Mouse (Mus musculus) adrenal gland, postnatal 14 days (tissue): Measurements from ENCODE around the gene Ryr1. TPM values are rescaled to one million over a fixed set of nuclear protein-coding genes. Genes with fewer than 3 reads are reported as not detected.
"Not testable (repeated sequence)": the region's sequence is repeated elsewhere in the genome, so short reads cannot be mapped to it uniquely, and the experiment has no call there.

Experiments
- DNase-seq: peaks from one replicate; pipeline ENCODE4 v3.0.0; 2021; ENCODE audit warnings: mixed read lengths
- total RNA-seq: library from RNA; stranded (reverse); gene quantifications from 2 replicates; pipeline ENCODE4 v1.2.3, GENCODE M21; 2021

Ryr1 gene
- total RNA-seq, 1 experiment from 2014 or later: 0.11 TPM

DNA sequence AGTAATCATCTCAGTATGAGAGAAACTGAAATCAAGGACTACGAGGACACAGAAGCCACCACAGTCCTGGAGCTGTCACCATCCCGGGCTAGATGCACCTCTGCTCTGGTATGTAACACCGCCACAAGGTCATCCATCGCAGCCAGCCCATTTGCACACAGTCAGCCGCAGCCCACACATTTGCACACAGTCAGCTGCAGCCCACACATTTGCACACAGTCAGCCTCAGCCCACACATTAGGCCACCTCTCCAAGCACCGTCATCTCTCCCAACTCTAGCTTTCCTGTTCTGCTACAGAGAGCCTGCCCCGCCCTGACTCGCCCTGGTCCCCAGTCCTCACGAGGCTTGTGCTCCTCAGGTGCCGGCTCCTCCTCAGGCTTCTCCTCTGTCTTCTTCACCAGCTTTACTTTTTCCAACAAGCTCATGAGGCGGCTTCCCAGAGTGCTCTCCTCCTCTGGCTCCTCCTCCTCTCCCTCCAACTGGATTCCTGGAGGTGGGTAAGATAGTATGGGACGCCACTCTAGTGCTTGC is 45.5 kb downstream of the Ryr1 start:
- no peak for DNase-seq

DNA sequence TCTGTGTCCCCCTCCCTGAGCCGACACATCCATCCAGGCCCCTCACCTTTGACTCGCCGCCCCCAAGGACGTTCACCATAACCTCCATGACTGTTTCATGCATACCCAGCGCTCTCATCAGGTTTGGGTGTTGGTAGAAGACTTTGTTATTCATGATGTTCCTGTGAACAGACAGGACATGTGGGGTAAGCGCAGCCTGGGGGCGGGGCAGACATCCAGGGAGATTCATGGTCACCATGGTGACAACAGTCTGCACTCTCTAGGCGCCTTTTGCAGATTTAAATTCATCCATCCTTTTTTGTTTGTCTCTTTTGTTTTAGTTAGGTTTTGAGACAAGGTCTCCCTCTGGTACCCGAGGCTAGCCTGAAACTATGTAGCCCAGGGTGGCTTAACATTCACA is 48.0 kb downstream of the Ryr1 start:
- DNase-seq: no peak

DNA sequence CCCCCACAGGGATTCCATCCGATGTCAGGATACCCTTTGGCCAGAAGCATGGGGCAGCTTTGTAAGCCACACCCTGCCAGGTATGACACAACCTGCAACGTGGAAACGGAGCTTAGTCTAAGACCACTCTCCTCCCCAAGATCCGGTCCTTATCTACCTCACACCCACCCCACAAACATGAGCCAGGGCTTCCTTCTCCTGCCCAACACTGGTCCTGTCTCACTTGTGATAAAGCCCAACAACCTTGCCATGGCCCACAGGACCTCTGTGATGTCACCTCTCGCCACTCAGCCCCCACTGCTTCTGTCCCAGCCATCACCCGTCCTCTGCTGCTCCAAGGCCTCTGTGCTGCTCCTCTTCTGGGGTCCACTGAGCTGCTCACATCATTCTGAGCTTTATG is 49.8 kb downstream of the Ryr1 start:
- no peak for DNase-seq

DNA sequence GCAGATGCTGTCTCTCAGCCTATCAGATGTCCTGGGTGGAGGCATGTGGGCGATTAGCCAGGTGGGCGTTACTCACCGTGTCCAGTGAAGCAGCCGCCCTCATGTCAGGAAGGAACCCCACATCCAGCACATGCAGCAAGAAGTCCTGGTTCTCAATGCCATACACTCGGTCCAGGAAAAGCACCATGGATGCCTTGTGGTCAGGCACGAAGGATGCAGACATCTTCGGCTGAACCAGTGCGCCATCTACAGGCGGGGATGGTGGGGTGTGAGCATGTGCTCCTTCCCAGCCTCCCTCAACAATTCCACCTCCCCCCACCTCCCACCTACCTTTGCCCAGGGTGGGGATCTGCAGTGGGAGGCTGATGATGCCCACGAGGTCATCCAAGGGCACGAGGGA is 52.3 kb downstream of the Ryr1 start:
- DNase-seq: peak; percentile 58

DNA sequence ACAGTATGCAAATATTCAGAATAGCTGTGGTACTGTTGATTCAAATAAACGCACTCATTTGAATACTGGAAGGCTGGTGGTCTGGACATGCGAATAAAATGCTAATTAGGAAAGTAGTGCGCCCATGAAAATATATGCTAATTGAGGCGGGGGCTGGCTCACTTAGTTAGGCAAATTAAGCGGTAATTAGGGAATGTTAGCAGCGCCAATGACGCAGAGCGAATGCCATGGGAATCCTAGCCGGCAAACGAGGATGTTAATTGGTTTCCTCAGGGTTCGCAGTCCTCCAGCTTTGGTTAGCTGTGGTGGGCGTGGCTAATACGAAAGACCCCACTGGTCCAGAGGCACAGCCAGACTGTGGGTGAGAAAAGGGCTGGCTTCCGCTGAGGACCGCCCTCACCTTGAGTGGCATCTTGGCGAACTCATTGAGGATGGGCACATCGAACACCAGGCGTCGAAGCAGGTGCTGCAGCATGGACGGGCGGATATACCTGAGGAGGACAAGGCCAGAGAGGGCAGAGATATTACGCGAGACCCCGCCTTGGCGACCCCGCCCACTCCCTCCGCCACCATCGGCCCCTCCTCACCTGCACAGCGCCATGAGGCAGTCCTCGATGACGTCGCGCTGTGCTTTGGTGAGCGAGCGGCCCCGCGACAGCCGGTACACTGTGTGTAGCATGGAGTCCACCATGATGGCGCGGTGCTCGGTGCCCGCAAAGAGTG is 53.6 kb downstream of the Ryr1 start:
- DNase-seq: no peak

DNA sequence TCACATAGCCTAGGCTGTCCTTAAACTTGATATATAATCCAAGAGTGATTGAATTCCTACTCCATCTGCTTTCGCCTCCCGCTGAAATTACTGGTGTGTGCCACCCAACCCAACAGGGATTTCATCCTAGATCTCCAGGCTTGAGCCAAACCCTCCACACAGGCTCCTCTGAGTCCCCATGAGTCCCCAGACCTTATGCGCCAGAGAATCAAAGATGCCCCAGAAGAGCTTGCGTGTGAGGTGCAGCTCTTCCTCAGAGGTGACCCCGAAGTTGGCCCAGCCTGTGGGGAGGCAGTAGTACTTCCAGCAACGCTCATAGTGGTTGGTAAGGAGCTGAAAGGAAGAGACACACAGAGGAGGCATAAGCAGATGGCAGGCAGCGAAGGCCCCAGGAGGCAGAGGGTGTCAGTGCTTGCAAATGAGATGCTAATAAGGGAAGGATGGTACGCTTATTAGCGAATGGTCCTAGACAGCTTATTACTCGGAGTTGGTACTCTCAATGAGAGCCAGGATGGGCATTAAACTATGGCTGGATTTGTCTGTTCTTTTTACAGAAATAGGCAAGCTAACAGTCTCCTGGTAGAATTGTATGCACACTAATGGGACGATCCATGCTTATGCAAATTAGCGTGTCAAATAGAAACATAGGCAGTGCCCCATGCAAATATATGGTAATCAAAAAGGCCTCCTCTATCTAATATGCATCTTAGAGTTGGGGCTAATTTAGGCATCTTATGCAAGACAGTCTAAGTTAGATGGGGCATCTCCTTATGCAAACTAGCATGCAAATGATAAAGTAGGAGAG is 54.4 kb downstream of the Ryr1 start:
- no peak for DNase-seq

DNA sequence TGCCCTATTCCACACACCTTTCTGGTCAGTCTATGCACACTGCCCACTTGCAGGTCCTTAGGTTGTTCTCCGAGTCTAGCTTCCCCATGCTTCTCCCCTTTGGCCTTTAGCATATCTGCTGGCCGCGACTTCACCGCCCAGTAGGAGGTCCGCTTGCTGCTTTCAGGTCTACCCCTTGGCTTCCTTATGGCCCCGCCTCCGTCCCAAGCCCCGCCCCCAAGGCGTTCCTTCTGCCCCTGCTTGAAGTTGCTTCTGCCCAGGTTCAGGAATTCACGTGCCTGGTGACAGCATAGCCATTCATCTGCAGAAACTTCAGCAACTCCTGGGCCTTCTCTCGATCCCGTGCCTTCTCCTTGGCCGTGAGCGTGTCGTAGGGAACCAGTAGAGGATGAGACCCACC is 57.2 kb downstream of the Ryr1 start:
- DNase-seq: peak; percentile 39

DNA sequence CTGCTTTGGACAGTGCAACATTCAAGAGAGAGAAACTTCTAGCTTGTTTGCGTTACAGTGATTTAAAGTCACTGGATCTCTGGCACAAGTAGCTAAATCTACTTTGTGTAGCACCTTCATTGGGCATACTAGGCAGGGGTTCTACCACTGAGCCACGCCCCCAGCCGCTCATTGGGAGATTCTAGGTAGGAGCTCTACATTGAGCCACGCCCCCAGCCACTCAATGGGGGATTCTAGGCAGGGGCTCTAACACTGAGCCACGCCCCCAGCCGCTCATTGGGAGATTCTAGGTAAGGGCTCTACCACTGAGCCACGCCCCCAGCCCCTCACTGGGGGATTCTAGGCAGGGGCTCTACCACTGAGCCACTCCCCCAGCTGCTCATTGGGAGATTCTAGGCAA is 61.5 kb downstream of the Ryr1 start:
- not testable (repeated sequence) for DNase-seq

DNA sequence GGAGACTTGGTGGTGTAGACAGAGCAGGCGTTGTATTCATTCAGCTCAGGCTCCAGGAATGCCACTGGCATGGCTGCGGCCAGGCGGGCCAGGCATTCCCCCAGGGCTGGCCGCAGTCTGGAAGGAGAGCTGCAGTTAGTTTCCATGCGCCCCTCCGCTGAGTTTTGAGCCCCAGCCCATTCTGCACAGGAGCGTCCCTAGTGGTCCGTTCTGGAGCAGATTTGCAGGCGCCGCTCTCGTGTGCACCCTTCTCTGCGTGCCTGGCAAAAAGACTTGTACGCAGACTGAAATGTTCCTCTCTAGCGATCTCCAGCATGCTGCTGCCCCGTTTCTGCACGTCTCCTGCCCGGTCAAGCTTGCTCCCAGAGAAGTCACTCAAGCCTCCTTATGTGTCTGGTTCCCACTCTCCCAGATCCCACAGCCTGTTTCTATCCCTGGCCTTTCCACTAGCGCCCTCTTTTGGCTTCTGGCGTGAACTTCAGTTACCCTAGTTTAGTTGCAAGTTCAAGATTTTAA is 63.4 kb downstream of the Ryr1 start:
- DNase-seq: peak; percentile 38

DNA sequence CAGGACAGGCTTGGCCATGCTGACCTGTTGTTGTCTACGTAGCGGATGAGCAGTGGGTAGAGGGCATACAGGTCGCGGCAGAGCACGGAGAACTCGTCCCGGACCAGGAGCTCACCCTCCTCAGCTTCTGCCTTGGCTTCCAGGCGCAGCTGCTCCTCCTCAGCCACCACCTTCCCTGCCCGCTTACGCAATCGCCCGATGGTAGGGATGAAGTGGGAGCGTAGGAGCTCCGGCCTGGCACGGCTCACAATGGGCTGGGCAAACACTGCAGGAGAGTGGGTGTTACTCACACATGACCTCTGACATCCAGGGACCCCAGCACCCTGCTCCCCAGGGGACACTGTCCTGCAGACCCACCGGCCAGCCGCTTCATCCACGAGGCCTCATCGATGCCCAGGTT is 65.5 kb downstream of the Ryr1 start:
- DNase-seq: no peak

DNA sequence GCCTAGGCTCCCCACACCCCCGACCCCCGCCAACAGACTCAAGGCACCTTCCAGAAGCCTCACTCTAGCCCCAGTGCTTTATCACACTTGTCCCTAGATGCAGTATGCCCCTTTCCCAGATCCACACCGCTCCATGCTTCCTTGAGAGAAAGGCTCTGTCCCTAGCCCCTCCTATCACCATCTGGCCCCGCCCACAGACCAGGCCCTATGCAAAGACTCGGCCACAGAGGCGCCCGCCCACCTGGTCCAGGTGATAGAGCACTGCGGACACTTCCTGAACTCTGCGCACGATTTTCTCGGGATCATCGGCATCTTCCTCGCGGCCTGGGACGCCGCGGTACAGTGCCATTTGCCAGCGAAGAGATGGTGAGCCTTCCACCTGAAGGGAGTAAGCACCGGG is 72.2 kb downstream of the Ryr1 start:
- DNase-seq: no peak

DNA sequence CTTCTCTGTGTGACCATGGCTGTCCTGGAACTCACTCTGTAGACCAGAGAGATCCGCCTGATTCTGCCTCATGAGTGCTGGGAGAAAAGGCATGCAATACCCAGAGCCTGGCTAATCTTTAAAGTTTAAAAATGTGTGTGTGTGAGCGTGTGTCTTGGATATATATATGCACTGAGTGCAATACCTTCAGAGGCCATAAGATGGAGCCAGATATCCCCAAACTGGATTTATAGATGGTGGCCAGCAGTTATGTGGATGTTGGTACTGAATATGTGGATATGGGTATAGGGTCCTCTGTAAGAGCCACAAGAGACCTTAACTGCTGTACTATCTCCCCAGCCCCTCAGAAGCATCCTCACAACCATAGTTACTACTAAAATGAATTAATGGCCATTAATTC is 74.2 kb downstream of the Ryr1 start:
- peak; percentile 31 for DNase-seq

DNA sequence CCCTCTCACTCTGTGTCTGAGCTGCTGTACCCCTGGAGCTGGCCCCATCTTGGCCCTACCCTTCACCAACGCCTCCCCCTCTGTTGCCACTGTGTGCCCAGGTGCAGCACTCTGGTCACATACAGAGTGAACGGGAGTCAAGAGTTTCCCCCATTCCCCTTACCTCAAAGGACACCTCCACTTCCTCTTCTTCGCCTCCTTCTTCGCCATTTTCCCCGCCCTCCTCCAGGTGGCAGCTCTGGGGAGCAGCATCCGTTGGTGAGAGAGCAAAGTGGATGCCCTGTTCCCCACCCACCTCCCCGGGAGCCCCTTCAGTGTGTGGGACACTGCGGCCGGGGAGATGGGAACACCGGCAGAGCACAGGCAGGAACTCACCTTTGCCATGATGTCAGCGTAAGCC is 76.4 kb downstream of the Ryr1 start:
- DNase-seq: no peak

DNA sequence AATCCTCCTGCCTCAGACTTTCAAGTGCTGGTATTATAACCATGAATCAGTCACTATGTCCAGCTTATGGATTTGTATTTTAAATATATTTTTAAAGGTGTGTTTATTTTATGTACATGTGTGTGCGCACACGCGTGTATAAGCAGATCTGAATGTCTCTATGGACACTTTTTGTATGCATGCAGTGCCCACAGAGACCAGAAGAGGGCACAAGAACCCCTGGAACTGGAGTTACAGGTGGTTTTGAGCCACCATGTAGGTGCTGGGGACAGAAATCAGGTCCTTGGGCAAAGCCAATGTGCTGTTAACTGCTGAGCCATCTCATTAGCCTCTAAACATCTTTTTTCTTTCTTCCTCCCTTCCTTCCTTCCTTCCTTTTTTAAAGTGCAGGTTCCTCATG is 76.9 kb downstream of the Ryr1 start:
- DNase-seq: no peak

DNA sequence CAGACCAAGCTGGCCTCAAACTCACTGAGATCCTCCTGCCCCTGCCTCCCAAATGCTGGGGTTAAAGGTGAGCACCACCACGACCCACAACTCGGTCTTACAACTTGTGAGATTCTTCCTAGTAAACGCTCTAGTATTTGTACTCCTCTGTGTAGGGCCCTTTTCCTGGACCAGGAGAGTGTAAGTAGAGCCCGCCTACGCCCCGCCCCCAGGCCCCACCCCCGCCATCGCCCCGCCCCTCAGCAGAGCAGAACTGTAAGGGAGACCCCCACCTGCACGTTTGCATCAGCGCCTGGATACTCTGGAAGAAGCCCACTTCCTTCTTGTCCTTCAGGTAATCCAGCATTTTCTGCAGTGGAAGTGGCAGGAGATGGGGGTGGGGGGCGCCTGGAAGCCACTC is 78.4 kb downstream of the Ryr1 start:
- no peak for DNase-seq

DNA sequence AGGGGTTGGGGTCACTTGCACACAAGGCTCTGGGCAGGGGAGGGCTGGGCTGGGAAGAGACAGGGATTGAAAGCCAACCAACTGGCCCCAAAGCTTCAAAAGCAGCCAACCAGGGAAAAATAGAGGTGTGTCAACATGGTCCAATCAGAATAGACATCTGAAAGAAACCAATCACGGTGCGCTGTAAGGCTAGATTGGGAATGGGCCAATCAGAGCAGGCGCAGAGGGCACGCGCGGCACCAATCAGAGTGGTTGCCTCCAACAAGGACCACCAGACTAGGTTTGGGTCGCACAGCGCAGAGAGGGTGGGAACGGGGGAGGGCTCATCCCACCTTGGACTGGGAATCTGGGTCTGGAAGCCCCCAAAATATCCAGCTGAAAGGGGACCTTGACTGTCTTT is 80.7 kb downstream of the Ryr1 start:
- peak; percentile 20 for DNase-seq

DNA sequence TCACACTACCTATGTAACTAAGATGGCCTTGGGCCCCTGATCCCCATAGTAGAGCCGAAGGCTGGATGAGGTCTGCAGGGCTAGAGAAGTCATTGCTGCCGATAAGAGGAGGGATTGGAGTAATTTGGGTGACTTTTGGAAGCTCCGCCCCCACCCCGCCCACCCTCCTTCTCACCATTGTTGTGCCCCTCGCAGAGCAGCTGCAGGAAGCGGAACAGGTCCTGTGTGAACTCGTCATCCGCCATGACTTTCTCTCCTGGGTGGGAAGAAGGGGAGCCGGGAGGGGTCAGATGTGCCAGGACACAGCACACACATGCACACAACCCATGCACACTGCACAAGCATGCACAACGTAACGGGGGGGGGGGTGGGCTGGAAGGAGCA is 81.3 kb downstream of the Ryr1 start:
- no peak for DNase-seq

DNA sequence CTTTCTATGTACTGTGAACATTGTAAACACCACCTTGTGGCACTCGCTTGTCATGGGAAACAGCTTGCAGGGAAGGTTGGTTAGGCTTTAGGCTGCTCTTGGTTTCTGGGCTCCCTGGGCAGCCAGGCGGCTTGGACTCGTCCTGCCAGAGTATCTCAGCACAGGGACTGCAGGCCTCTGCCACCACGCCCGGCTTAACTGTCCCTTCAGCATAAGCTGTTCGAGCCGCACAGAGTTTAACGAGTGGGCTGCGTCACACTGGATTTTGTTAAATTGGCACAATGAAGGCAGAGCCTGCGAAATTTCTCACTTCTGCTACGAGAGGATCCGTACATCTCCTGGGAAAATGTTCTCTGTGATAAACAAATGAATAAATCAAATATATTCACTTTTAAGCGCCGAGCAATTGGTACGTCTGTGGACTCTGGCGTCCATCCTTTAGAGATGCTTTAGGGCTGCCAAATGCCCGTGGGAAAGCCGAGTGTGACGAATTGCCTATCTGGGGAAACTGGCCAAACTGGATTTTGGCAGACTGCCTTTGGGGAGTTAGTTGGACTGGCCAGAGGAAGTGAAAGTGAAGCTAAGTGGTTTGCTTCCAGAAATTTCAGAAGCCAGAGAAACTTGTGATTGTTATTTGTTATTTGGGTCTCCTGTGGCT is 81.8 kb downstream of the Ryr1 start:
- peak; percentile 86 for DNase-seq

DNA sequence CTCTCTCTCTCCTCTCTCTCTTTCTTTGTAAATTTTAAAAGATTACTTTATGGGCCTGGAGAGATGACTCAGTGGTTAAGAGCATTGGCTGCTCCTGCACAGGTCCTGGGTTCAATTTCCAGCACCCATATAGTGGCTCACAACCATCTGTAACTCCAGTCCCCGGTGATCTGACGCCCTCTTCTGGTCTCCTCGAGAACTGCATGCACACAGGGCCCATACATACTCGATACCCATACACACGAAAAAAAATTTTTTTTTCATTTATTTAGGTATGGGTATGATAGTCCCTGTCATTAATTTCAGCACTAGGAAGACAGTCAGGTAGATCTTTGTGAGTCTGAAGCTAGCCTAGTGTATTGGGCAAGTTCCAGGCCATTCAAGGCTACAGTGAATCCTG is 83.8 kb downstream of the Ryr1 start:
- no peak for DNase-seq

DNA sequence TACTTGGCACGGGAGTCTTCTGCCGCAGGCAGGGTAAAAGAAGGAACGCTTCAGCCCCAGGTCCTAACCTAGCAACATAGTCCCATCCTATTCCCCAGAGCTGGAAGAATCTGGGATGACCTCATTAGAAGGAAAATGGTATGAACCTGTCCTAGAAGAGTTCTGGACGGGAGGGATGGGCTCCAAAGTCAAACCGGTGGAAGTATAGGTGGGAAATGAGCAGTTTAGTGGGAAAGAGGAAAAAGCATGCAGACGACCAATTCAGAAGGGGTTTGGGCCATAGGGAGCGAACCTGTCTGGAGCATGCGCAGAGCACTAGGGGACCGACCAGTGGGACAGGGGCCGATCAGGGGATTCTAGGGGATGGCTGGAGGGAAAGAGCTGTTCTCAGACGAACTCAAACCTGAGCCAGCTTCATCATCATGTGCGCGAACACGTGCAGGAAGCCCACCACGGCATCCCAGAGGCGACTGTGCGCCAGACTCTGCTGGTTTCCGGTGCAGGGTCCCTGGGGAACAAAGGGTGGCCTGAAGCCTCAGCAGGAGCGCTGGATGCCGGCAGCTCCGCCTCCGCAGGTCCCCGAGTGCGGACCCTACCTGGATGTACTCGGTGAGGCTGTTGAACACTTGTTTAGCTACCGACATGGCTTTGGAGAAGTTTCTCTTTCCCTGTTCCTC is 84.9 kb downstream of the Ryr1 start:
- no peak for DNase-seq

DNA sequence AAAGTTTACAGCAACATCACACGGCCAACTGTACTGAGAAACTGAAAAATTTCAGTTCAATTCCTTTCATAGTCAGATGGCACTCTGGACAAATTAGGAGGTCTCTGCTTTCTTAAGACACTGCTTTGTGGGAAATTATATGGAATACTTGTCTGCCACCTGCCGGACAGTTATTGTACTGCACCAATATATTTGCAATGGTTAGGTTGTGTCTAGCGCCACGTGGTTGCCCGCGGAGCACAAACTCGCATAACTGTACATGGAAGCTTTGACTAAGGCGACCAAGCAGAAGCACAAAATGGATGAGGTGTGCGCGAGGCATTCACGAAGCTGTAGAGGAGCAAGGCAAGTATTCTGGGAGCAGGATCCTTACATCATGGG is 85.4 kb downstream of the Ryr1 start:
- peak; percentile 87 for DNase-seq

DNA sequence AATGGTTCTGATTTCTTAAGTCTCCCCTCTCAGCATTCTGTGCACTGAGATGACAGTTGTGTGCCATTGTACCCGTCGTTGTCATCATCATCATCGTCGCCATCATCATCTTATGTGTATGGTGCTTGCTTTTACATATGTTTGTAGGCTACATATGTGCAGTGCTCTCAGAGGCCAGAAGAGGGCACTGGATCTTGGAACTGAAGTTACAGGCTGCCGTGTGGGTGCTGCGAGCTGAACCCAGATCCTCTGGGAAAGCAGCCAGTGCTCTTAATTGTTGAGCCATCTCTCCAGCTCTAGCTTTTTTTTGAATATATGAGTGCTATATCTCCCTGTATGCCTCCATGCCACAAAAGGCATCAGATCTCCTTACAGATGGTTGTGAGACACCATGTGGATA is 87.7 kb downstream of the Ryr1 start:
- DNase-seq: no peak
